Mouse (Mus musculus) stomach, embryonic 15.5 days (tissue): Measurements from ENCODE around the gene Pdzrn4. TPM values are rescaled to one million over a fixed set of nuclear protein-coding genes. Genes with fewer than 3 reads are reported as not detected.

Experiments used
- ATAC-seq: fragments of 200-750 bp; cut with Nextera tagmentation; 2 replicates; pipeline ENCODE4 v1.8.0; 2017; ENCODE audit warnings: low read depth, moderate number of reproducible peaks, moderate TSS enrichment; ENCODE audit not compliant: insufficient read depth, low FRiP score
- H3K27ac ChIP-seq: fragments of 300-500 bp; sonication (generic); 2 replicates; pipeline ENCODE4 v1.5.1; 2015; ENCODE audit warnings: mild to moderate bottlenecking, inconsistent platforms
- H3K27me3 ChIP-seq: fragments of 300-500 bp; sonication (generic); replicated peaks from 2 replicates; pipeline ENCODE4 v1.6.1; 2015; ENCODE audit warnings: inconsistent platforms
- H3K36me3 ChIP-seq: fragments of 300-500 bp; sonication (generic); 2 replicates; pipeline ENCODE4 v1.6.1; 2015; ENCODE audit warnings: inconsistent platforms
- H3K4me1 ChIP-seq: fragments of 300-500 bp; sonication (generic); 2 replicates; pipeline ENCODE4 v1.6.1; 2015; ENCODE audit warnings: inconsistent platforms
- H3K4me2 ChIP-seq: fragments of 300-500 bp; sonication (generic); 2 replicates; pipeline ENCODE4 v1.6.1; 2015; ENCODE audit warnings: mild to moderate bottlenecking, inconsistent platforms
- H3K4me3 ChIP-seq: fragments of 300-500 bp; sonication (generic); replicated peaks from 2 replicates; pipeline ENCODE4 v1.5.1; 2015; ENCODE audit warnings: inconsistent platforms
- H3K9ac ChIP-seq: fragments of 300-500 bp; sonication (generic); 2 replicates; pipeline ENCODE4 v1.6.1; 2015; ENCODE audit warnings: inconsistent platforms
- H3K9me3 ChIP-seq: fragments of 300-500 bp; sonication (generic); 2 replicates; pipeline ENCODE4 v1.6.1; 2016; ENCODE audit warnings: inconsistent platforms
- WGBS: fragments of 180-500 bp; shearing (Covaris S2); methylation state at CpG from one replicate; pipeline ENCODE4 v1.1.7; 2015; 5-methylcytosine and 5-hydroxymethylcytosine counted together
- polyA plus RNA-seq: library from polyadenylated mRNA; unstranded; fragments of >200 nt; fragmentation: Nextera tagmentation; extraction: Ambion mirVana; gene quantifications from 2 replicates; pipeline ENCODE4 v1.2.1, GENCODE M21; 2015

The Pdzrn4 gene
- polyA plus RNA-seq, 1 experiment from 2014 or later = 3.8 TPM

- 75% methylated on average over 6 of the region's 6 CpGs for WGBS
- no peak overlapping the region for H3K9ac ChIP-seq
- no peaks in the 10 kb centered on the region for H3K36me3 ChIP-seq
- no peaks in the 10 kb centered on the region for H3K27me3 ChIP-seq
- no peak overlapping the region for H3K4me2 ChIP-seq
- no peaks in the 10 kb centered on the region for H3K4me1 ChIP-seq
- no peak for ATAC-seq
- H3K4me3 ChIP-seq = no peak overlapping the region
- H3K27ac ChIP-seq = no peak overlapping the region
- H3K9me3 ChIP-seq = no peaks in the 10 kb centered on the region
Measured at GRCm38 (mm10) chr15:92562149-92562548, 165.5 kb downstream of the Pdzrn4 start.

GRCm38 (mm10) chr15:92563576-92563975, 166.9 kb downstream of the Pdzrn4 start:
- no peak overlapping the region for H3K4me3 ChIP-seq
- no peak overlapping the region for H3K9ac ChIP-seq
- H3K9me3 ChIP-seq = no peaks in the 10 kb centered on the region
- H3K4me1 ChIP-seq = no peaks in the 10 kb centered on the region
- no peaks in the 10 kb centered on the region for H3K36me3 ChIP-seq
- no peak for ATAC-seq
- 56% methylated on average over 2 of the region's 2 CpGs for WGBS
- H3K27ac ChIP-seq = no peak overlapping the region
- no peaks in the 10 kb centered on the region for H3K27me3 ChIP-seq
- no peak overlapping the region for H3K4me2 ChIP-seq

- H3K9ac ChIP-seq = no peak overlapping the region
- no peaks in the 10 kb centered on the region for H3K4me1 ChIP-seq
- H3K36me3 ChIP-seq = no peaks in the 10 kb centered on the region
- H3K9me3 ChIP-seq = no peaks in the 10 kb centered on the region
- ATAC-seq = no peak
- WGBS = 80% methylated on average over 3 of the region's 3 CpGs
- H3K4me3 ChIP-seq = no peak overlapping the region
- H3K4me2 ChIP-seq = no peak overlapping the region
- H3K27ac ChIP-seq = no peak overlapping the region
- no peaks in the 10 kb centered on the region for H3K27me3 ChIP-seq
Measured at GRCm38 (mm10) chr15:92570526-92571243, 174.0 kb downstream of the Pdzrn4 start.

GRCm38 (mm10) chr15:92571244-92571539, 174.5 kb downstream of the Pdzrn4 start:
- Histone ChIP-seq H3K4me1 (no peaks in the 10 kb centered on the region), H3K27me3 (no peaks in the 10 kb centered on the region), H3K4me3 (no peak overlapping the region), H3K9ac (no peak overlapping the region), H3K4me2 (no peak overlapping the region), H3K27ac (no peak overlapping the region), H3K9me3 (no peaks in the 10 kb centered on the region), H3K36me3 (no peaks in the 10 kb centered on the region)
- 40% methylated on average over 5 of the region's 5 CpGs for WGBS
- ATAC-seq = no peak

GRCm38 (mm10) chr15:92577476-92577875, 180.8 kb downstream of the Pdzrn4 start:
- Histone ChIP-seq H3K27ac (no peak overlapping the region), H3K4me2 (no peak overlapping the region), H3K4me3 (no peak overlapping the region), H3K9ac (no peak overlapping the region), H3K9me3 (no peaks in the 10 kb centered on the region), H3K36me3 (no peaks in the 10 kb centered on the region), H3K4me1 (no peaks in the 10 kb centered on the region), H3K27me3 (no peaks in the 10 kb centered on the region)
- ATAC-seq = no peak
- 42% methylated on average over 11 of the region's 11 CpGs for WGBS

- no peaks in the 10 kb centered on the region for H3K9me3 ChIP-seq
- 57% methylated on average over 3 of the region's 3 CpGs for WGBS
- no peaks in the 10 kb centered on the region for H3K4me1 ChIP-seq
- H3K36me3 ChIP-seq = no peaks in the 10 kb centered on the region
- H3K27ac ChIP-seq = no peak overlapping the region
- ATAC-seq = no peak
- no peak overlapping the region for H3K4me2 ChIP-seq
- no peak overlapping the region for H3K9ac ChIP-seq
- no peaks in the 10 kb centered on the region for H3K27me3 ChIP-seq
- H3K4me3 ChIP-seq = no peak overlapping the region
Measured at GRCm38 (mm10) chr15:92580217-92580616, 183.5 kb downstream of the Pdzrn4 start.

GRCm38 (mm10) chr15:92580742-92581383, 184.2 kb downstream of the Pdzrn4 start:
- H3K27ac ChIP-seq = no peak overlapping the region
- ATAC-seq = no peak
- H3K36me3 ChIP-seq = no peaks in the 10 kb centered on the region
- H3K4me2 ChIP-seq = no peak overlapping the region
- 62% methylated on average over 9 of the region's 9 CpGs for WGBS
- no peak overlapping the region for H3K4me3 ChIP-seq
- H3K9ac ChIP-seq = no peak overlapping the region
- H3K27me3 ChIP-seq = no peaks in the 10 kb centered on the region
- no peaks in the 10 kb centered on the region for H3K4me1 ChIP-seq
- H3K9me3 ChIP-seq = no peaks in the 10 kb centered on the region

GRCm38 (mm10) chr15:92584357-92585138, 187.9 kb downstream of the Pdzrn4 start:
- no peaks in the 10 kb centered on the region for H3K27me3 ChIP-seq
- no peaks in the 10 kb centered on the region for H3K9me3 ChIP-seq
- no peak overlapping the region for H3K4me2 ChIP-seq
- H3K4me3 ChIP-seq = no peak overlapping the region
- no peaks in the 10 kb centered on the region for H3K4me1 ChIP-seq
- H3K9ac ChIP-seq = no peak overlapping the region
- 77% methylated on average over 14 of the region's 14 CpGs for WGBS
- H3K36me3 ChIP-seq = no peaks in the 10 kb centered on the region
- H3K27ac ChIP-seq = no peak overlapping the region
- ATAC-seq = no peak

- no peak overlapping the region for H3K27ac ChIP-seq
- WGBS = 93% methylated on average over 1 of the region's 1 CpGs
- no peak for ATAC-seq
Measured at GRCm38 (mm10) chr15:92587431-92587830, 190.8 kb downstream of the Pdzrn4 start.

GRCm38 (mm10) chr15:92594721-92595120, 198.0 kb downstream of the Pdzrn4 start:
- H3K27me3 ChIP-seq = no peaks in the 10 kb centered on the region
- WGBS = 27% methylated on average over 2 of the region's 2 CpGs
- no peak overlapping the region for H3K9ac ChIP-seq
- no peak overlapping the region for H3K4me3 ChIP-seq
- no peak for ATAC-seq
- H3K27ac ChIP-seq = no peak overlapping the region
- no peak overlapping the region for H3K4me2 ChIP-seq
- peaks cover 4% of the 10 kb centered on the region; the same call in 1 of the 2 replicates for H3K4me1 ChIP-seq
- H3K36me3 ChIP-seq = no peaks in the 10 kb centered on the region
- no peaks in the 10 kb centered on the region for H3K9me3 ChIP-seq

More at GRCm38 (mm10) chr15:92587431-92587830, 190.8 kb downstream of the Pdzrn4 start:
- Histone ChIP-seq H3K4me1 (no peaks in the 10 kb centered on the region), H3K27me3 (no peaks in the 10 kb centered on the region), H3K9me3 (no peaks in the 10 kb centered on the region), H3K4me2 (no peak overlapping the region), H3K36me3 (no peaks in the 10 kb centered on the region), H3K4me3 (no peak overlapping the region), H3K9ac (no peak overlapping the region)

- WGBS = 3% methylated on average over 20 of the region's 20 CpGs
- ATAC-seq = no peak
- H3K9ac ChIP-seq = no peak overlapping the region
Measured at GRCm38 (mm10) chr15:92597011-92597780, 200.5 kb downstream of the Pdzrn4 start.

More at GRCm38 (mm10) chr15:92597011-92597780, 200.5 kb downstream of the Pdzrn4 start:
- no peak overlapping the region for H3K27ac ChIP-seq
- no peaks in the 10 kb centered on the region for H3K36me3 ChIP-seq
- H3K4me1 ChIP-seq = peaks cover 4% of the 10 kb centered on the region; the same call in 1 of the 2 replicates
- H3K27me3 ChIP-seq = no peaks in the 10 kb centered on the region
- H3K9me3 ChIP-seq = no peaks in the 10 kb centered on the region
- peak overlapping the region; percentile 32 for H3K4me3 ChIP-seq
- peak overlapping the region; percentile 58 for H3K4me2 ChIP-seq
